8 mouse cellular contexts compared by ENCODE assay signal in the genomic region with DNA sequence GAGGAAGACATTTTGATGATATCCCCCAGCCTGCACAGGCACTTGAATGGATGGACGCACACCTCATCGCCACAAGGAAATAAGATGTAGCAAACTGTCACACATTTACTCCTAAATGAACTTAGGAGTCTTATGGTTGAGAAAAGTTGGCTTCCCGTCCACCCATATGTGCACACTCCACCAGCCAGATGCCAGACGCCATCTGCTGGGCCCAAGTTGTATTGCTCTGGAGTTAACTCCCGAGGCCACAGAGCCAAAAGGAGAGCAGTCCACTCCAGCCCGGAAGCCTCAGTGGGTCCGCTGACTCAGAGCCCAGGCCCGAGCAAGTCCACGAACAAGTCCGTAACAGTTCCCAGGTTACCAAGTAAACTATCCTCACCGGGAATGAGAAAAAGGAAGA.
DNase-seq lines count a peak whose midpoint lies in the region; ATAC-seq and TF ChIP-seq lines count a peak whose summit lies in the region.

No protein-coding gene starts in this region.

- no peak overlapping the region for H3K4me3 ChIP-seq in bone marrow, adult 2 months (replicated peaks; ENCODE audit: control insufficient read depth, low read depth, low read length)
- H3K4me3 ChIP-seq in embryonic facial prominence, embryonic 15.5 days (replicated peaks): no peak overlapping the region
- H3K4me3 ChIP-seq in heart, embryonic 10.5 days: no peak overlapping the region
- H3K4me3 ChIP-seq in liver, adult 2 months (ENCODE audit: insufficient read depth, low read depth, low read length): no peak overlapping the region
- no peak overlapping the region for H3K4me3 ChIP-seq in neural tube, embryonic 11.5 days (ENCODE audit: low read depth, low read length)
- no peak overlapping the region for H3K4me3 ChIP-seq in testis, adult 2 months (ENCODE audit: control insufficient read depth, low read depth, low read length)

- H3K9me3 ChIP-seq in embryonic facial prominence, embryonic 15.5 days (replicated peaks): no peaks in the 10 kb centered on the region
- no peaks in the 10 kb centered on the region for H3K9me3 ChIP-seq in heart, embryonic 10.5 days
- H3K9me3 ChIP-seq in neural tube, embryonic 11.5 days (ENCODE audit: control insufficient read depth, low read length): no peaks in the 10 kb centered on the region

- no peaks in the 10 kb centered on the region for H3K79me2 ChIP-seq in liver, adult 2 months (ENCODE audit: control insufficient read depth, insufficient read depth, low read length)

- peak; percentile 57 for DNase-seq in CD4-positive helper T cell, adult 2 months (ENCODE audit: low read depth, low spot score)
- peak; percentile 84 for DNase-seq in heart, embryonic 10.5 days (ENCODE audit: low spot score)
- DNase-seq in kidney, postnatal 10 days: peak; percentile 92
- peak; percentile 16 for DNase-seq in liver, adult 2 months (ENCODE audit: extremely low read depth, low read depth, low spot score)
- DNase-seq in neural tube, embryonic 11.5 days (ENCODE audit: low spot score): peak; percentile 85

- no peaks in the 10 kb centered on the region for H3K36me3 ChIP-seq in embryonic facial prominence, embryonic 15.5 days
- H3K36me3 ChIP-seq in heart, embryonic 10.5 days: 0 out of 2 replicates have a peak, but pooled peaks cover 2% of the 10 kb centered on the region
- H3K36me3 ChIP-seq in liver, adult 2 months (ENCODE audit: control insufficient read depth, insufficient read depth, low read length): no peaks in the 10 kb centered on the region
- H3K36me3 ChIP-seq in neural tube, embryonic 11.5 days (ENCODE audit: control insufficient read depth, insufficient read depth, low read length): no peaks in the 10 kb centered on the region
- H3K36me3 ChIP-seq in testis, adult 2 months (ENCODE audit: control insufficient read depth, insufficient read depth, low read length): no peaks in the 10 kb centered on the region

- H3K4me1 ChIP-seq in bone marrow, adult 2 months (ENCODE audit: control insufficient read depth, insufficient read depth, low read length): no peaks in the 10 kb centered on the region
- peaks cover 8% of the 10 kb centered on the region; the same call in 1 of the 2 replicates for H3K4me1 ChIP-seq in embryonic facial prominence, embryonic 15.5 days
- H3K4me1 ChIP-seq in heart, embryonic 10.5 days: peaks cover 25% of the 10 kb centered on the region
- H3K4me1 ChIP-seq in liver, adult 2 months (ENCODE audit: control insufficient read depth, insufficient read depth, low read length): no peaks in the 10 kb centered on the region
- peaks cover 10% of the 10 kb centered on the region for H3K4me1 ChIP-seq in neural tube, embryonic 11.5 days (ENCODE audit: control insufficient read depth, insufficient read depth, low read length)
- peaks cover 7% of the 10 kb centered on the region for H3K4me1 ChIP-seq in testis, adult 2 months (ENCODE audit: control insufficient read depth, insufficient read depth, low read length)

- 1% methylated on average over 11 of the region's 11 CpGs for WGBS in bone marrow, adult 2 months
- WGBS in embryonic facial prominence, embryonic 15.5 days: 23% methylated on average over 11 of the region's 11 CpGs
- WGBS in heart, embryonic 10.5 days: 29% methylated on average over 11 of the region's 11 CpGs
- WGBS in liver, adult 2 months: 31% methylated on average over 11 of the region's 11 CpGs
- WGBS in neural tube, embryonic 11.5 days: 27% methylated on average over 11 of the region's 11 CpGs

- H3K9ac ChIP-seq in embryonic facial prominence, embryonic 15.5 days: no peak overlapping the region
- no peak overlapping the region for H3K9ac ChIP-seq in liver, adult 2 months (ENCODE audit: low read depth, low read length)
- no peak overlapping the region for H3K9ac ChIP-seq in neural tube, embryonic 11.5 days (ENCODE audit: low read length)

- H3K4me2 ChIP-seq in embryonic facial prominence, embryonic 15.5 days (replicated peaks): no peak overlapping the region
- no peak overlapping the region for H3K4me2 ChIP-seq in neural tube, embryonic 11.5 days (ENCODE audit: low read depth)

- no peak for TF ChIP-seq POLR2A in bone marrow, adult 2 months (IDR thresholded peaks at IDR 0.05; ENCODE audit: borderline replicate concordance, control insufficient read depth, low read depth, low read length)
- no peak for TF ChIP-seq POLR2A in liver, adult 2 months (IDR thresholded peaks at IDR 0.05; ENCODE audit: extremely low read depth, insufficient read depth, low read length)
- no peak for TF ChIP-seq POLR2A in testis, adult 2 months (IDR thresholded peaks at IDR 0.05; ENCODE audit: control insufficient read depth, low read depth, low read length)

- peak; percentile 77 for TF ChIP-seq CTCF in bone marrow, adult 2 months (IDR thresholded peaks at IDR 0.05; ENCODE audit: control insufficient read depth, insufficient read depth, low read length)
- peak; percentile 87 for TF ChIP-seq CTCF in liver, adult 2 months (IDR thresholded peaks at IDR 0.05; ENCODE audit: low read depth, low read length)
- TF ChIP-seq CTCF in testis, adult 2 months (IDR thresholded peaks at IDR 0.05; ENCODE audit: control insufficient read depth, insufficient read depth, insufficient replicate concordance, low read depth, low read length): peak; percentile 73; the same call in 1 of the 2 replicates

- no peaks in the 10 kb centered on the region for H3K27me3 ChIP-seq in embryonic facial prominence, embryonic 15.5 days
- no peaks in the 10 kb centered on the region for H3K27me3 ChIP-seq in heart, embryonic 10.5 days (ENCODE audit: insufficient read depth, poor library complexity, severe bottlenecking)
- H3K27me3 ChIP-seq in liver, adult 2 months (ENCODE audit: control insufficient read depth, insufficient read depth, low read length): no peaks in the 10 kb centered on the region; the same call in 1 of the 2 replicates
- H3K27me3 ChIP-seq in neural tube, embryonic 11.5 days (ENCODE audit: control insufficient read depth, insufficient read depth, low read length): no peaks in the 10 kb centered on the region
- H3K27me3 ChIP-seq in testis, adult 2 months (ENCODE audit: control insufficient read depth, insufficient read depth, low read length): no peaks in the 10 kb centered on the region; the same call in 1 of the 2 replicates

- ATAC-seq in embryonic facial prominence, embryonic 15.5 days (ENCODE audit: insufficient number of reproducible peaks, low FRiP score, low TSS enrichment, low read depth): 0 out of 2 replicates have a peak, but pooled peaks have one; percentile 43
- ATAC-seq in neural tube, embryonic 11.5 days (ENCODE audit: insufficient read depth, low FRiP score, low TSS enrichment): no peak

- H3K27ac ChIP-seq in bone marrow, adult 2 months (ENCODE audit: control insufficient read depth, insufficient read depth, low read depth, low read length, poor library complexity): no peak overlapping the region
- H3K27ac ChIP-seq in embryonic facial prominence, embryonic 15.5 days (replicated peaks): no peak overlapping the region
- H3K27ac ChIP-seq in heart, embryonic 10.5 days: no peak overlapping the region
- no peak overlapping the region for H3K27ac ChIP-seq in liver, adult 2 months (replicated peaks; ENCODE audit: insufficient read depth, low read depth, low read length)
- H3K27ac ChIP-seq in neural tube, embryonic 11.5 days (ENCODE audit: low read depth, low read length): no peak overlapping the region
- H3K27ac ChIP-seq in testis, adult 2 months (ENCODE audit: control insufficient read depth, insufficient read depth, low read depth, low read length): no peak overlapping the region

Comparison
In these comparisons a context has a peak if more than half of its experiments do, and no peak if none do; other contexts are left out.
1. DNase-seq: peak in every context shown above with its lines; median percentile 92 in kidney, postnatal 10 days; 85 in neural tube, embryonic 11.5 days; 84 in heart, embryonic 10.5 days; 57 in CD4-positive helper T cell, adult 2 months; 16 in liver, adult 2 months.